Comparison of ENCODE assay signal across 8 mouse cellular contexts in the genomic region with DNA sequence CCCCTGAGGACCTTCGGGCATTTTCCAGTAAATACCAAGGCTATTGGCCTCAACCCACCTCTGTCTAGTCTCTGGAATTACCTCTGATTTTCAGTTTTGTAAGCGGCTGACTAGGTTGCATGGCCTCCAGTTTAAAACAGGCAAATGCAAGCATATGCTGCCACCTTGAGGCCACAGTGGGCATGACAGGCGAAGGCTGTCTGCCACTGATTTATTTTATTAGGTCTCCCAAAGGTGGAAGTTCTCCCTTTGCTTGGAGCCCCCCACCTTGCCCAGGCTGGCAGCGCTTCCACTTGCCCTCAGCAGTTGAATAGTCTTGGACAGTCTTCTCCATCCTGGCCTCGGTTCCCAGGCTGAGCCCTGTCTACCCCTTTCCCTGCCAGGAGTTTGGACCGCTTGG.
DNase-seq lines count a peak whose midpoint lies in the region; ATAC-seq and TF ChIP-seq lines count a peak whose summit lies in the region.

No protein-coding gene starts in this region.

- DNase-seq in adrenal gland, adult (ENCODE audit: inconsistent age in 2 of 2, low spot score in 1 of 2), result peak; percentile 76 to 94
- peak; percentile 69 to 80 for DNase-seq in gastrocnemius, postnatal 36 days
- peak; percentile 88 to 90 for DNase-seq in kidney, postnatal 4 days
- peak; percentile 91 for DNase-seq in lung, embryonic 14.5 days
- DNase-seq in ovary, postnatal 10 days (ENCODE audit: low spot score), result peak; percentile 72
- DNase-seq in thymus, postnatal 0 days (ENCODE audit: low spot score), result peak; percentile 71

- H3ac ChIP-seq in C2C12 (ENCODE audit: control insufficient read depth, insufficient read length, low read depth), result no peak overlapping the region

- no peaks in the 10 kb centered on the region for H3K36me3 ChIP-seq in C2C12 (ENCODE audit: control insufficient read depth, insufficient read depth)
- no peaks in the 10 kb centered on the region for H3K36me3 ChIP-seq in lung, embryonic 14.5 days (ENCODE audit: insufficient read depth)

- no peak overlapping the region for H3K27ac ChIP-seq in lung, embryonic 14.5 days (ENCODE audit: low read depth)

- H3K79me3 ChIP-seq in C2C12 (ENCODE audit: low read depth), result no peaks in the 10 kb centered on the region

- TF ChIP-seq CTCF in C2C12 (IDR thresholded peaks at IDR 0.05; ENCODE audit: control insufficient read depth, insufficient read depth, insufficient read length), result peak; percentile 85
- peak; percentile 98 for TF ChIP-seq CTCF in lung, embryonic 14.5 days (IDR thresholded peaks at IDR 0.05; ENCODE audit: low read depth)

- WGBS in lung, embryonic 14.5 days, result 21% methylated on average over 6 of the region's 6 CpGs

- intact Hi-C loops in gastrocnemius, postnatal 36 days (cut with DNase I), result no loop called here

- H3K4me3 ChIP-seq in C2C12 (ENCODE audit: insufficient read depth, poor library complexity, severe bottlenecking), result no peak overlapping the region
- no peak overlapping the region for H3K4me3 ChIP-seq in lung, embryonic 14.5 days (ENCODE audit: low read depth, low read length)

- no peak overlapping the region for H3K4me2 ChIP-seq in lung, embryonic 14.5 days

- no peaks in the 10 kb centered on the region for H3K9me3 ChIP-seq in lung, embryonic 14.5 days (ENCODE audit: low read depth, low read length)

- peaks cover 60% of the 10 kb centered on the region for H3K27me3 ChIP-seq in C2C12 (ENCODE audit: control insufficient read depth, insufficient read depth, insufficient read length)
- no peaks in the 10 kb centered on the region for H3K27me3 ChIP-seq in lung, embryonic 14.5 days (ENCODE audit: insufficient read depth, low read length)

- ATAC-seq in common myeloid progenitor, adult 5-6 weeks (replicated peaks; ENCODE audit: low read depth, poor library complexity, severe bottlenecking), result peak; percentile 87
- ATAC-seq in lung, embryonic 14.5 days (ENCODE audit: insufficient read depth), result peak; percentile 47

- H3K79me2 ChIP-seq in C2C12 (ENCODE audit: control insufficient read depth, insufficient read depth), result no peaks in the 10 kb centered on the region

- no peaks in the 10 kb centered on the region for H3K4me1 ChIP-seq in lung, embryonic 14.5 days (ENCODE audit: insufficient read depth)

- H3K9ac ChIP-seq in lung, embryonic 14.5 days, result no peak overlapping the region

TF ChIP-seq in C2C12, 6 proteins besides CTCF, POLR2A, EP300 and RAD21:
- no peak for TF ChIP-seq FOSL1 (IDR thresholded peaks at IDR 0.05; ENCODE audit: insufficient read depth, low read length, poor library complexity, severe bottlenecking)
- TF ChIP-seq MAX (IDR thresholded peaks at IDR 0.05), result peak; percentile 36
